Mouse (Mus musculus) brain, embryonic 14.5 days (tissue): ENCODE measurements around the gene Apoa4.

Experiments used
- CTCF ChIP-seq: fragments of 200-500 bp; IDR thresholded peaks from 2 replicates; pipeline ENCODE4 v1.5.1; 2012; ENCODE audit warnings: inconsistent platforms, mild to moderate bottlenecking, moderate library complexity, borderline replicate concordance; ENCODE audit not compliant: insufficient read depth, insufficient read length; ENCODE audit errors: extremely low read depth
- POLR2A ChIP-seq: fragments of 200-500 bp; IDR thresholded peaks from 2 replicates; pipeline ENCODE4 v1.6.1; 2012; ENCODE audit warnings: mild to moderate bottlenecking, inconsistent platforms, borderline replicate concordance; ENCODE audit not compliant: poor library complexity, insufficient read depth, insufficient read length, severe bottlenecking; ENCODE audit errors: extremely low read depth

DNA sequence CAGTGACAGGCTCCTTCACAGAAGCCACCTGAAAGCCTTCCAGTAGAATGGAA is 5.1 kb upstream of the Apoa4 start, which contains the start of gene Apoc3:
- TF ChIP-seq CTCF (no peak), POLR2A (no peak)
